Mouse (Mus musculus) lung, postnatal 14 days (tissue): Measurements from ENCODE around the gene Fam122a.
A peak's percentile ranks its signal among the peaks of the same experiment; 100 is the strongest.

ENCODE experiments used
- DNase-seq: peaks from one replicate; pipeline ENCODE4 v3.0.0; 2021

The Fam122a gene

GRCm38 (mm10) chr19:24486433-24487296 is 9.5 kb upstream of the Fam122a start:
- DNase-seq = no peak

GRCm38 (mm10) chr19:24484612-24485194 is 7.5 kb upstream of the Fam122a start:
- DNase-seq = no peak

GRCm38 (mm10) chr19:24480916-24481315 is 3.8 kb upstream of the Fam122a start:
- DNase-seq = no peak

- DNase-seq = peak; percentile 27
Observed at GRCm38 (mm10) chr19:24476461-24476860, 695 bp downstream of the Fam122a start.

- no peak for DNase-seq
Observed at GRCm38 (mm10) chr19:24475281-24475680, 1.9 kb downstream of the Fam122a start.

GRCm38 (mm10) chr19:24472512-24472911 is 4.6 kb downstream of the Fam122a start:
- DNase-seq = peak; percentile 7

GRCm38 (mm10) chr19:24471538-24471937 is 5.6 kb downstream of the Fam122a start:
- no peak for DNase-seq

- no peak for DNase-seq
Observed at GRCm38 (mm10) chr19:24469216-24469615, 7.9 kb downstream of the Fam122a start.

GRCm38 (mm10) chr19:24468616-24469015 is 8.5 kb downstream of the Fam122a start:
- DNase-seq = no peak

GRCm38 (mm10) chr19:24463011-24463410 is 14.1 kb downstream of the Fam122a start:
- no peak for DNase-seq

GRCm38 (mm10) chr19:24456591-24457231 is 20.4 kb downstream of the Fam122a start:
- DNase-seq = peak; percentile 37

- no peak for DNase-seq
Observed at GRCm38 (mm10) chr19:24455249-24455960, 21.8 kb downstream of the Fam122a start.

- no peak for DNase-seq
Observed at GRCm38 (mm10) chr19:24454451-24454850, 22.7 kb downstream of the Fam122a start.

- no peak for DNase-seq
Observed at GRCm38 (mm10) chr19:24453379-24453778, 23.8 kb downstream of the Fam122a start.

- no peak for DNase-seq
Observed at GRCm38 (mm10) chr19:24452441-24452898, 24.7 kb downstream of the Fam122a start.

- DNase-seq = no peak
Observed at GRCm38 (mm10) chr19:24451626-24452025, 25.5 kb downstream of the Fam122a start.

- no peak for DNase-seq
Observed at GRCm38 (mm10) chr19:24450740-24451139, 26.4 kb downstream of the Fam122a start.

GRCm38 (mm10) chr19:24444322-24444721 is 32.8 kb downstream of the Fam122a start:
- DNase-seq = no peak

- no peak for DNase-seq
Observed at GRCm38 (mm10) chr19:24439715-24440114, 37.4 kb downstream of the Fam122a start.

- DNase-seq = no peak
Observed at GRCm38 (mm10) chr19:24434291-24434690, 42.9 kb downstream of the Fam122a start.

GRCm38 (mm10) chr19:24432447-24432846 is 44.7 kb downstream of the Fam122a start:
- no peak for DNase-seq

GRCm38 (mm10) chr19:24431381-24431780 is 45.8 kb downstream of the Fam122a start:
- no peak for DNase-seq

- DNase-seq = no peak
Observed at GRCm38 (mm10) chr19:24428011-24428410, 49.1 kb downstream of the Fam122a start.
